Mouse (Mus musculus) testis, adult 2 months (tissue): ENCODE results near the gene Slc25a35. TPM values are rescaled to one million over a fixed set of nuclear protein-coding genes. Genes with fewer than 3 reads are reported as not detected.

Experiments used
- H3K27ac ChIP-seq: fragments of 200-500 bp; 2 replicates; pipeline ENCODE4 v1.5.1; 2012; ENCODE audit warnings: low read depth, low read length; ENCODE audit not compliant: control insufficient read depth, insufficient read depth
- H3K27me3 ChIP-seq: fragments of 200-500 bp; 2 replicates; pipeline ENCODE4 v1.6.1; 2012; ENCODE audit warnings: mild to moderate bottlenecking, low read length, moderate library complexity; ENCODE audit not compliant: control insufficient read depth, insufficient read depth
- H3K36me3 ChIP-seq: fragments of 200-500 bp; 2 replicates; pipeline ENCODE4 v1.6.1; 2012; ENCODE audit warnings: mild to moderate bottlenecking, low read length; ENCODE audit not compliant: control insufficient read depth, insufficient read depth
- H3K4me1 ChIP-seq: fragments of 200-500 bp; 2 replicates; pipeline ENCODE4 v1.6.1; 2012; ENCODE audit warnings: low read length; ENCODE audit not compliant: control insufficient read depth, insufficient read depth
- H3K4me3 ChIP-seq: fragments of 200-500 bp; 2 replicates; pipeline ENCODE4 v1.5.1; 2012; ENCODE audit warnings: low read depth, mild to moderate bottlenecking, low read length, moderate library complexity, mixed read lengths; ENCODE audit not compliant: control insufficient read depth
- CTCF ChIP-seq: fragments of 200-500 bp; IDR thresholded peaks from 2 replicates; pipeline ENCODE4 v1.5.1; 2012; ENCODE audit warnings: low read depth, mild to moderate bottlenecking, inconsistent platforms, low read length, moderate library complexity; ENCODE audit not compliant: control insufficient read depth, insufficient read depth, insufficient replicate concordance
- POLR2A ChIP-seq: fragments of 200-500 bp; IDR thresholded peaks from 2 replicates; pipeline ENCODE4 v1.6.1; 2012; ENCODE audit warnings: low read depth, mild to moderate bottlenecking, inconsistent platforms, low read length, moderate library complexity; ENCODE audit not compliant: control insufficient read depth
- polyA plus RNA-seq: library from polyadenylated mRNA; depleted of rRNA; stranded (reverse); fragments of >200 nt; gene quantifications from 2 replicates; pipeline ENCODE4 v1.2.3, GENCODE M21; 2012

The Slc25a35 gene
- polyA plus RNA-seq, 1 experiment, result 56.4 TPM

DNA sequence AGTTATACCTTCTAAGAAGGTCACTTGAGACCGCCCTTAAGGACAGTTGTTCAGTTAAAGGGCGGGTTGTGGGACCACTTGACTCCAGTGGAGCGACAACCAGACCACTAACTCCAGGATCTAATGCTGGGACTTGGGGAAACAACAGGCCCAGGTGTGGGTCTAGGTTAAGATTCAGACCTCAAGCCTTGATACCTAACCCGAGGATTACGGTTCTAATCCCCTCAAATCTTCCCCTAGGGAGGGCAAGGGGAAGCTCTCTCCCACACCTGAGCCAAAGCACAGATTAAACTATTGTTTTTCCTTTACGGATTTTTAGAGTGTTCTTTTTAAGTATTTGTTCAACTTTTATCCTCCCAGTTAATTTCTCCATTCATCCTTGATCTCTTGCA, 6.1 kb downstream of the Slc25a35 start:
- no peak for TF ChIP-seq POLR2A
- no peak for TF ChIP-seq CTCF
- Histone ChIP-seq H3K27ac (peak overlapping the region; percentile 95), H3K4me3 (peak overlapping the region; percentile 91), H3K27me3 (no peaks in the 10 kb centered on the region), H3K4me1 (peaks cover 22% of the 10 kb centered on the region), H3K36me3 (peaks cover 2% of the 10 kb centered on the region; the same call in 1 of the 2 replicates)

- peak within 1 kb of the TSS; percentile 91 for H3K4me3 ChIP-seq
- TF ChIP-seq POLR2A (no peak), CTCF (no peak)
- H3K27me3 ChIP-seq, result no peaks in the 10 kb centered on the region
- peaks cover 22% of the 10 kb centered on the region for H3K4me1 ChIP-seq
- H3K27ac ChIP-seq, result peak within 1 kb of the TSS; percentile 95
- H3K36me3 ChIP-seq, result peaks cover 2% of the 10 kb centered on the region; the same call in 1 of the 2 replicates
These were observed 7.2 kb downstream of the Slc25a35 start, which contains the start of gene Rangrf for GRCm38 (mm10) chr11:68975085-68975484. TSS of gene Rangrf (minus strand) at chr11:68975185.

- no peaks in the 10 kb centered on the region for H3K27me3 ChIP-seq
- H3K36me3 ChIP-seq, result peaks cover 2% of the 10 kb centered on the region; the same call in 1 of the 2 replicates
- H3K27ac ChIP-seq, result no peak overlapping the region
- H3K4me3 ChIP-seq, result no peak overlapping the region
- TF ChIP-seq CTCF, result no peak
- no peak for TF ChIP-seq POLR2A
- H3K4me1 ChIP-seq, result peaks cover 22% of the 10 kb centered on the region
These were observed 7.7 kb downstream of the Slc25a35 start for GRCm38 (mm10) chr11:68975601-68976000.

DNA sequence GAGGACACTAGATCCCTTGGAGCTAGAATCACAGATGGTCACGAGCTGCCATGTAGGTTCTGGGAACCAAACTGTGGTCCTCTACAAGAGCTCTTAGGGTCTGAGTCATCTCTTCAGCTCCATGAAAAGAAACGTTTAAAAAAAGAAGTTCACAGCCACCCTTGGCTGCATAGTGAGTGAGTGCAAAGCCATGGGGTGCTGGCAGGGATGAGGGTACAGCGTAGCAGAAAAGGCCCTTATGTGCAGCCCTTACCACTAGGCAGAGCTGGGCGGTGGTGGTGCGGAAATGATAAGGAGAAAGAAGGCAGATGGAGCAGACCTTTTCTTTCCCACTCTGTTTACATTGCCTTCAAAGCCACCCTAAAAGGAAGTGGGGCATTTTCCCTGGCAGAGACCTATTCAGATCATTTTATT, 11.4 kb downstream of the Slc25a35 start:
- TF ChIP-seq CTCF (no peak), POLR2A (no peak)
- Histone ChIP-seq H3K36me3 (no peaks in the 10 kb centered on the region), H3K4me1 (peaks cover 8% of the 10 kb centered on the region; the same call in 1 of the 2 replicates), H3K27me3 (no peaks in the 10 kb centered on the region), H3K27ac (no peak overlapping the region), H3K4me3 (no peak overlapping the region)

- peaks cover 4% of the 10 kb centered on the region; the same call in 1 of the 2 replicates for H3K4me1 ChIP-seq
- no peaks in the 10 kb centered on the region for H3K27me3 ChIP-seq
- H3K4me3 ChIP-seq, result no peak overlapping the region
- H3K36me3 ChIP-seq, result no peaks in the 10 kb centered on the region
- TF ChIP-seq POLR2A (no peak), CTCF (no peak)
- H3K27ac ChIP-seq, result no peak overlapping the region
These were observed 13.0 kb downstream of the Slc25a35 start for GRCm38 (mm10) chr11:68980919-68981318.

- no peak overlapping the region for H3K4me3 ChIP-seq
- no peaks in the 10 kb centered on the region; the same call in 1 of the 2 replicates for H3K36me3 ChIP-seq
- no peaks in the 10 kb centered on the region for H3K27me3 ChIP-seq
- no peak overlapping the region for H3K27ac ChIP-seq
- peaks cover 3% of the 10 kb centered on the region; the same call in 1 of the 2 replicates for H3K4me1 ChIP-seq
- TF ChIP-seq CTCF (peak; percentile 24; the same call in 1 of the 2 replicates), POLR2A (no peak)
These were observed 14.9 kb downstream of the Slc25a35 start for GRCm38 (mm10) chr11:68982639-68983369.

- TF ChIP-seq CTCF (no peak), POLR2A (no peak)
- H3K27ac ChIP-seq, result no peak overlapping the region
- H3K27me3 ChIP-seq, result no peaks in the 10 kb centered on the region
- no peak overlapping the region for H3K4me3 ChIP-seq
- H3K36me3 ChIP-seq, result peaks cover 2% of the 10 kb centered on the region
- peaks cover 3% of the 10 kb centered on the region; the same call in 1 of the 2 replicates for H3K4me1 ChIP-seq
These were observed 19.5 kb downstream of the Slc25a35 start for GRCm38 (mm10) chr11:68987365-68987882.
